ENCODE assay signal across 28 mouse cellular contexts in genomic region chr16:20474211-20474610, GRCm38 (mm10). TPM values are rescaled to one million over a fixed set of nuclear protein-coding genes. Genes with fewer than 3 reads are reported as not detected.
DNase-seq lines count a peak whose midpoint lies in the region; ATAC-seq and TF ChIP-seq lines count a peak whose summit lies in the region.
"Had no signal": no experiment of that assay in that cellular context is flagged by ENCODE, and none has a peak within 500 bp of the region (broad histone marks: within the 10 kb centered on the region; RNA-seq: fewer than 3 reads in every experiment).

No protein-coding gene starts in this region.

- in situ Hi-C loops in ES-E14 (cut with MboI; ENCODE audit: low sequenced_read_pairs in 2 of 2, unreplicated experiment in 2 of 2): no loop called here

- 0 out of 2 replicates have a peak overlapping the region, but pooled peaks have one; percentile 20 for H3K27ac ChIP-seq in heart, embryonic 13.5 days (replicated peaks)
- peak overlapping the region; percentile 67 for H3K27ac ChIP-seq in ES-E14 (ENCODE audit: insufficient read depth, low read depth, low read length, poor library complexity, severe bottlenecking)
- H3K27ac ChIP-seq: hindbrain, embryonic 12.5 days; hindbrain, postnatal 0 days; intestine, embryonic 15.5 days; liver, embryonic 12.5 days; macrophage; midbrain, embryonic 13.5 days; neural tube, embryonic 13.5 days had no signal

- H3K9ac ChIP-seq in heart, embryonic 13.5 days: no peak overlapping the region
- peak overlapping the region; percentile 26; the same call in 1 of the 2 replicates for H3K9ac ChIP-seq in ES-E14 (ENCODE audit: insufficient read depth, low read depth, low read length, poor library complexity, severe bottlenecking)
- H3K9ac ChIP-seq: hindbrain, embryonic 12.5 days; intestine, embryonic 15.5 days; liver, embryonic 12.5 days; liver, postnatal 0 days; midbrain, embryonic 13.5 days; neural tube, embryonic 13.5 days had no signal

- no peak for DNase-seq in heart, adult 8-10 months (ENCODE audit: low spot score)
- no peak for DNase-seq in ES-E14 (ENCODE audit: low read depth, low spot score)
- DNase-seq in adrenal gland, adult 2 months: peak; percentile 84
- peak; percentile 86 to 89 for DNase-seq in adrenal gland, postnatal 36 days
- DNase-seq in thymus, postnatal 25 days: no peak
- DNase-seq in left cerebral cortex, adult 18-20 months (ENCODE audit: low spot score in 2 of 2): no peak
- DNase-seq: cerebellum, adult 18-20 months; heart, postnatal 36 days; kidney, adult 8-10 months; kidney, postnatal 10 days; left cerebral cortex, postnatal 4 days; liver, postnatal 0 days; lung, postnatal 10 days; right cerebral cortex, adult 18-20 months; spleen, adult 18-20 months; thymus, adult 2 months; thymus, postnatal 4 days had no signal

- WGBS in heart, embryonic 13.5 days: 74% methylated on average over 8 of the region's 8 CpGs

- peaks cover 29% of the 10 kb centered on the region for H3K4me1 ChIP-seq in heart, embryonic 13.5 days
- peaks cover 0 to 14% of the 10 kb centered on the region in 2 experiments; a peak in 2 of 4 replicates for H3K4me1 ChIP-seq in ES-E14 (ENCODE audit: control insufficient read depth in 2 of 2, insufficient read depth in 2 of 2, low read length in 2 of 2, poor library complexity in 1 of 2)
- H3K4me1 ChIP-seq: intestine, embryonic 15.5 days; liver, embryonic 12.5 days; midbrain, embryonic 13.5 days had no signal

- H3K4me3 ChIP-seq in heart, embryonic 13.5 days: no peak overlapping the region
- H3K4me3 ChIP-seq in ES-E14 (ENCODE audit: insufficient read depth in 1 of 2, low read depth in 1 of 2, low read length in 2 of 2, poor library complexity in 1 of 2, severe bottlenecking in 1 of 2): no peak overlapping the region; a peak in 1 of 4 replicates
- H3K4me3 ChIP-seq: erythroblast, embryonic 14.5 days; hindbrain, embryonic 12.5 days; intestine, embryonic 15.5 days; liver, embryonic 12.5 days; midbrain, embryonic 13.5 days; neural tube, embryonic 13.5 days had no signal

- no peak for ATAC-seq in heart, embryonic 13.5 days (ENCODE audit: extremely low read depth, insufficient number of reproducible peaks, low FRiP score, low TSS enrichment)
- ATAC-seq: activated CD4-positive, CD25-positive, alpha-beta regulatory T cell, adult 4 months; forebrain, embryonic 16.5 days; hindbrain, postnatal 0 days; intestine, embryonic 15.5 days; liver, embryonic 12.5 days; liver, postnatal 0 days; midbrain, embryonic 13.5 days had no signal

- no peak overlapping the region for H3K4me2 ChIP-seq in heart, embryonic 13.5 days
- H3K4me2 ChIP-seq: hindbrain, embryonic 12.5 days; intestine, embryonic 15.5 days; liver, embryonic 12.5 days; midbrain, embryonic 13.5 days; neural tube, embryonic 13.5 days had no signal

- no peaks in the 10 kb centered on the region; the same call in 1 of the 2 replicates for H3K9me3 ChIP-seq in heart, embryonic 13.5 days
- no peaks in the 10 kb centered on the region for H3K9me3 ChIP-seq in ES-E14 (ENCODE audit: control insufficient read depth, insufficient read depth, low read depth, low read length)
- H3K9me3 ChIP-seq: hindbrain, embryonic 12.5 days; intestine, embryonic 15.5 days; liver, embryonic 12.5 days; midbrain, embryonic 13.5 days; neural tube, embryonic 13.5 days had no signal

- no peaks in the 10 kb centered on the region for H3K27me3 ChIP-seq in heart, embryonic 13.5 days (replicated peaks)
- H3K27me3 ChIP-seq: hindbrain, embryonic 12.5 days; intestine, embryonic 15.5 days; liver, embryonic 12.5 days; midbrain, embryonic 13.5 days; neural tube, embryonic 13.5 days had no signal

- H3K36me3 ChIP-seq in heart, embryonic 13.5 days: no peaks in the 10 kb centered on the region
- H3K36me3 ChIP-seq in ES-E14 (ENCODE audit: control insufficient read depth, insufficient read depth, low read length, poor library complexity, severe bottlenecking): no peaks in the 10 kb centered on the region
- H3K36me3 ChIP-seq: hindbrain, embryonic 12.5 days; intestine, embryonic 15.5 days; liver, embryonic 12.5 days; midbrain, embryonic 13.5 days; neural tube, embryonic 13.5 days had no signal

TF ChIP-seq in ES-E14, 5 proteins besides CTCF, POLR2A, EP300 and RAD21:
- TF ChIP-seq HCFC1 (IDR thresholded peaks at IDR 0.05; ENCODE audit: borderline replicate concordance, insufficient read depth, low read length) (no peak), ZNF384 (IDR thresholded peaks at IDR 0.05; ENCODE audit: low read depth, low read length) (no peak), CHD2 (IDR thresholded peaks at IDR 0.05; ENCODE audit: low read depth, low read length) (no peak), ZC3H11A (IDR thresholded peaks at IDR 0.05; ENCODE audit: borderline replicate concordance, low read depth, low read length) (no peak), MAFK (IDR thresholded peaks at IDR 0.05; ENCODE audit: insufficient read depth, low read depth, low read length) (no peak)

RNA-seq across cellular contexts. Expression of gene Eif2b5, which starts 24.4 kb away (rescaled TPM):
- polyA plus RNA-seq in heart, embryonic 13.5 days (2015; fragmentation: Nextera tagmentation; extraction: Ambion mirVana): 78.8 and 81.5 TPM in 2 replicates
- 10 to 100 TPM; 50.5 to 59.7 (median 55.2) TPM for total RNA-seq in heart, adult 8-10 months (2022)
- 159 and 173 TPM in 2 replicates for total RNA-seq in ES-E14 (2012; rRNA removed)
- 10 to 100 TPM; 50.2 to 67.1 TPM for total RNA-seq in adrenal gland, adult 2 months (2021)
- 18.4 and 20.7 TPM in 2 replicates for polyA plus RNA-seq in adrenal gland, adult 2 months (2012; rRNA removed)
- 10 to 100 TPM; 62.4 to 62.6 TPM for total RNA-seq in adrenal gland, postnatal 36 days (2021)
- 10 to 100 TPM; 55.8 to 65.4 TPM for total RNA-seq in left cerebral cortex, adult 18-20 months (2021)

RNA-seq across cellular contexts. Expression of gene Dvl3, which starts 42.6 kb away (rescaled TPM):
- polyA plus RNA-seq in heart, embryonic 13.5 days (2015; fragmentation: Nextera tagmentation; extraction: Ambion mirVana): 19.7 and 20.5 TPM in 2 replicates
- total RNA-seq in heart, adult 8-10 months (2022): 10 to 100 TPM; 45.9 to 51.0 (median 48.2) TPM
- total RNA-seq in ES-E14 (2012; rRNA removed): 10.6 and 10.8 TPM in 2 replicates
- total RNA-seq in adrenal gland, adult 2 months (2021): 10 to 100 TPM; 32.3 to 45.5 TPM
- polyA plus RNA-seq in adrenal gland, adult 2 months (2012; rRNA removed): 43.7 and 52.2 TPM in 2 replicates
- total RNA-seq in adrenal gland, postnatal 36 days (2021): 10 to 100 TPM; 40.7 to 45.2 TPM
- 10 to 100 TPM; 57.0 to 57.5 TPM for total RNA-seq in left cerebral cortex, adult 18-20 months (2021)

RNA-seq across cellular contexts. Expression of gene Abcc5, which starts 48.0 kb away (rescaled TPM):
- 54.9 and 57.0 TPM in 2 replicates for polyA plus RNA-seq in heart, embryonic 13.5 days (2015; fragmentation: Nextera tagmentation; extraction: Ambion mirVana)
- 10 to 100 TPM; 26.5 to 31.1 (median 27.8) TPM for total RNA-seq in heart, adult 8-10 months (2022)
- 159 and 168 TPM in 2 replicates for total RNA-seq in ES-E14 (2012; rRNA removed)
- total RNA-seq in adrenal gland, adult 2 months (2021): 10 to 100 TPM; 62.3 to 66.4 TPM
- 51.2 and 52.3 TPM in 2 replicates for polyA plus RNA-seq in adrenal gland, adult 2 months (2012; rRNA removed)
- total RNA-seq in adrenal gland, postnatal 36 days (2021): 10 to 100 TPM; 59.4 to 78.0 TPM
- total RNA-seq in left cerebral cortex, adult 18-20 months (2021): 100 to 1,000 TPM; 208 to 216 TPM

Comparison
In these comparisons a context has a peak if more than half of its experiments do, and no peak if none do; other contexts are left out.
1. DNase-seq: peak in adrenal gland, adult 2 months (single experiment) and adrenal gland, postnatal 36 days (2 of 2); none in heart, adult 8-10 months (single experiment), ES-E14 (single experiment), thymus, postnatal 25 days (single experiment) and left cerebral cortex, adult 18-20 months (0 of 2).